In the genomic region with DNA sequence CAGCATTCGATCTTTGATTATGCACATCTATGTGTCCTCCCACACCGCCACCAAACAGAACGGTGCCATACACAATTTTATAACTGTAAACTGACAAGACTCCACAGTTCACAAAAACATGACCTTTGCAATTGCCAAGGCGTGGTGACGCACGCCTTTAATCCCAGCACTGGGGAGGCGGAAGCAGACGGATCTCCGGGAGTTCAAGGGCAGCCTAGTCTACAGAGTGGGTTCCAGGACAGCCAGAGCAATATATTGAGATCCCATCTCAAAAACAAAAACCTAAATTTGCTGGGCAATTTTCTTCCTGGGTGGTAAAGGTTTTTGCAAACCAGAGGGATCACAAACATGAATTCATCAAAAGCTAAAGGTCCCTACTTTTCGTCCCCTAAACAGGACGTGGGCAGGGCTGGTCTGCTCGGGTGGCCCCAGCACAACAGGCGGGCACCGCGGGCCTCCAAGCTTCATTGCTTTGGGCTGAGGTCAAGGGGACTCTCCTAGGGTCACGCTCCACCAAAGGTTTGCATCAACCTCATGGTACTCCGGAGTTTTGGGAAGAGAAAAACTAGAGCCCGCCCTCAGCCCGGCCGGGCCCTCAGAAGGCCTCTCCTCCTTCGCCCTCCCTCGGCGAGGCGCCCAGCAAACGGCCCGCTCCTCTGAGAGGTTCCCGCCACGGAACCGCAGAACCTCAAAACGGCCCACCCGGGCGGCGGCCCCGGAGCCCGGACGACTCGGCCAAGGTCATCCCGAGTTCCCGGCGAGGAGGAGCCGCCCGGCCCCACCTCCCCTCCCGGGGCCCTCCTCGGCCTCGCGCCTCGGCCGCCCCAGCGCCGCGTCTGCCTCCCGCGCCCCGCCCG, we compare ENCODE assay signal across 8 mouse cellular contexts. TPM values are rescaled to one million over a fixed set of nuclear protein-coding genes. Genes with fewer than 3 reads are reported as not detected.
DNase-seq lines count a peak whose midpoint lies in the region; ATAC-seq and TF ChIP-seq lines count a peak whose summit lies in the region.

No protein-coding gene starts in this region.

- peak; percentile 90 for ATAC-seq in intestine, embryonic 16.5 days
- ATAC-seq in liver, embryonic 12.5 days = peak; percentile 83

- in situ Hi-C loops in ES-E14 (cut with MboI; ENCODE audit: low sequenced_read_pairs in 2 of 2, unreplicated experiment in 2 of 2) = no loop called here

- H3K27me3 ChIP-seq in intestine, embryonic 16.5 days (replicated peaks; ENCODE audit: control insufficient read depth, insufficient read depth, low read length) = no peaks in the 10 kb centered on the region
- H3K27me3 ChIP-seq in liver, embryonic 12.5 days (replicated peaks) = peaks cover 18% of the 10 kb centered on the region

- WGBS in intestine, embryonic 16.5 days = 4% methylated on average over 45 of the region's 55 CpGs
- WGBS in liver, embryonic 12.5 days (ENCODE audit: insufficient replicate concordance) = 4% methylated on average over 51 of the region's 55 CpGs

- H3K4me2 ChIP-seq in intestine, embryonic 16.5 days (ENCODE audit: low read depth, low read length) = peak overlapping the region; percentile 69
- peak overlapping the region; percentile 71 for H3K4me2 ChIP-seq in liver, embryonic 12.5 days

- H3K36me3 ChIP-seq in ES-E14 (ENCODE audit: control insufficient read depth, insufficient read depth, low read length, poor library complexity, severe bottlenecking) = peaks cover 15% of the 10 kb centered on the region
- H3K36me3 ChIP-seq in intestine, embryonic 16.5 days (ENCODE audit: control insufficient read depth, insufficient read depth, low read length) = no peaks in the 10 kb centered on the region; the same call in 1 of the 2 replicates
- peaks cover 39% of the 10 kb centered on the region for H3K36me3 ChIP-seq in liver, embryonic 12.5 days

- peak overlapping the region; percentile 95 for H3K9ac ChIP-seq in ES-E14 (ENCODE audit: insufficient read depth, low read depth, low read length, poor library complexity, severe bottlenecking)
- H3K9ac ChIP-seq in intestine, embryonic 16.5 days (ENCODE audit: low read depth, low read length) = peak overlapping the region; percentile 97
- peak overlapping the region; percentile 95 for H3K9ac ChIP-seq in liver, embryonic 12.5 days

- peaks cover 0 to 7% of the 10 kb centered on the region in 2 experiments; a peak in 1 of 4 replicates for H3K4me1 ChIP-seq in ES-E14 (ENCODE audit: control insufficient read depth in 2 of 2, insufficient read depth in 2 of 2, low read length in 2 of 2, poor library complexity in 1 of 2)
- peaks cover 13% of the 10 kb centered on the region for H3K4me1 ChIP-seq in intestine, embryonic 16.5 days (ENCODE audit: control insufficient read depth, insufficient read depth, low read length)
- H3K4me1 ChIP-seq in liver, embryonic 12.5 days = peaks cover 33% of the 10 kb centered on the region

- H3K4me3 ChIP-seq in ES-E14 (ENCODE audit: insufficient read depth in 1 of 2, low read depth in 1 of 2, low read length in 2 of 2, poor library complexity in 1 of 2, severe bottlenecking in 1 of 2) = peak overlapping the region; percentile 80 to 95
- H3K4me3 ChIP-seq in intestine, embryonic 16.5 days (ENCODE audit: low read length) = peak overlapping the region; percentile 92
- peak overlapping the region; percentile 86 for H3K4me3 ChIP-seq in liver, embryonic 12.5 days

- DNase-seq in 416B (ENCODE audit: low read depth) (peak; percentile 51), ES-E14 (ENCODE audit: low read depth, low spot score) (no peak)
- DNase-seq in cerebellum, adult 9-10 months = peak; percentile 48
- peak; percentile 72 for DNase-seq in gastrocnemius, postnatal 25 days
- DNase-seq in monocyte, adult 2 months (ENCODE audit: low read depth in 1 of 2, low spot score in 2 of 2) = peak; percentile 2 to 14
- DNase-seq in thymus, postnatal 4 days = peak; percentile 41

- H3K9me3 ChIP-seq in ES-E14 (ENCODE audit: control insufficient read depth, insufficient read depth, low read depth, low read length) = no peaks in the 10 kb centered on the region
- H3K9me3 ChIP-seq in intestine, embryonic 16.5 days (ENCODE audit: control insufficient read depth, low read length) = no peaks in the 10 kb centered on the region
- no peaks in the 10 kb centered on the region for H3K9me3 ChIP-seq in liver, embryonic 12.5 days (replicated peaks)

- peak overlapping the region; percentile 73; the same call in 1 of the 2 replicates for H3K27ac ChIP-seq in ES-E14 (ENCODE audit: insufficient read depth, low read depth, low read length, poor library complexity, severe bottlenecking)
- H3K27ac ChIP-seq in intestine, embryonic 16.5 days (ENCODE audit: low read length) = peak overlapping the region; percentile 79
- peak overlapping the region; percentile 82 for H3K27ac ChIP-seq in liver, embryonic 12.5 days

TF ChIP-seq in ES-E14, 5 proteins besides CTCF, POLR2A, EP300 and RAD21:
- TF ChIP-seq HCFC1 (IDR thresholded peaks at IDR 0.05; ENCODE audit: borderline replicate concordance, insufficient read depth, low read length) (no peak), ZNF384 (IDR thresholded peaks at IDR 0.05; ENCODE audit: low read depth, low read length) (no peak), MAFK (IDR thresholded peaks at IDR 0.05; ENCODE audit: insufficient read depth, low read depth, low read length) (no peak), CHD2 (IDR thresholded peaks at IDR 0.05; ENCODE audit: low read depth, low read length) (no peak)

RNA-seq across cellular contexts. Expression of a gene that starts 0.6 kb away (rescaled TPM):
- 27.0 and 31.8 TPM in 2 replicates for total RNA-seq in ES-E14 (2012; rRNA removed)
- 10 to 100 TPM; 29.7 to 35.3 TPM for total RNA-seq in gastrocnemius, postnatal 25 days (2021)
- 33.3 and 33.8 TPM in 2 replicates for polyA plus RNA-seq in intestine, embryonic 16.5 days (2015; fragmentation: Nextera tagmentation; extraction: Ambion mirVana)
- polyA plus RNA-seq in liver, embryonic 12.5 days (2016; fragmentation: Nextera tagmentation; extraction: Ambion mirVana) = 20.3 and 20.7 TPM in 2 replicates

RNA-seq across cellular contexts. Expression of a gene that starts 3.8 kb away (rescaled TPM):
- 0.13 and 0.21 TPM in 2 replicates for total RNA-seq in ES-E14 (2012; rRNA removed)
- total RNA-seq in gastrocnemius, postnatal 25 days (2021) = not detected
- polyA plus RNA-seq in intestine, embryonic 16.5 days (2015; fragmentation: Nextera tagmentation; extraction: Ambion mirVana) = 0.50 and 0.66 TPM in 2 replicates
- 0.35 and 0.37 TPM in 2 replicates for polyA plus RNA-seq in liver, embryonic 12.5 days (2016; fragmentation: Nextera tagmentation; extraction: Ambion mirVana)
